Mouse (Mus musculus): Measurements from ENCODE around the gene Gm21721.
"Not testable (repeated sequence)": the region's sequence is repeated elsewhere in the genome, so short reads cannot be mapped to it uniquely, and the experiment has no call there.

Gene Gm21721
- long read RNA-seq, experiment 1, result 0 reads
- long read RNA-seq, experiment 2, result 0 reads

GRCm38 (mm10) chrY:9202090-9202489, at the start of gene Gm21721:
Gm21721 (minus strand) TSS chrY:9202190.
- intact Hi-C loops (cut with DNase I), result not testable (repeated sequence)

Measured in adrenal gland (tissue).